Mouse (Mus musculus): ENCODE results near the gene Ahcy. TPM values are rescaled to one million over a fixed set of nuclear protein-coding genes. Genes with fewer than 3 reads are reported as not detected.

The Ahcy gene
- polyA plus RNA-seq, 1 experiment from 2014 or later = 90.5 TPM

- H3K27ac ChIP-seq (ENCODE audit: low read depth, low read length) = no peak overlapping the region
- no peak overlapping the region for H3K4me3 ChIP-seq (ENCODE audit: low read depth, low read length)
- H3K4me1 ChIP-seq (ENCODE audit: control insufficient read depth, insufficient read depth, low read length) = no peaks in the 10 kb centered on the region
- no peak overlapping the region for H3K4me2 ChIP-seq (ENCODE audit: low read depth)
- WGBS = 88% methylated on average over 3 of the region's 3 CpGs
- H3K27me3 ChIP-seq (ENCODE audit: control insufficient read depth, insufficient read depth, low read length) = no peaks in the 10 kb centered on the region
- DNase-seq (ENCODE audit: low spot score) = no peak
- no peak for ATAC-seq (ENCODE audit: insufficient read depth, low FRiP score, low TSS enrichment)
- no peaks in the 10 kb centered on the region for H3K36me3 ChIP-seq (ENCODE audit: control insufficient read depth, insufficient read depth, low read length)
- no peaks in the 10 kb centered on the region for H3K9me3 ChIP-seq (ENCODE audit: control insufficient read depth, low read length)
- no peak overlapping the region for H3K9ac ChIP-seq (ENCODE audit: low read length)
Measured at GRCm38 (mm10) chr2:155081056-155081455, 6.8 kb upstream of the Ahcy start.

- Histone ChIP-seq H3K9me3 (ENCODE audit: control insufficient read depth, low read length) (no peaks in the 10 kb centered on the region), H3K4me3 (ENCODE audit: low read depth, low read length) (no peak overlapping the region), H3K27me3 (ENCODE audit: control insufficient read depth, insufficient read depth, low read length) (no peaks in the 10 kb centered on the region), H3K36me3 (ENCODE audit: control insufficient read depth, insufficient read depth, low read length) (no peaks in the 10 kb centered on the region), H3K4me2 (ENCODE audit: low read depth) (no peak overlapping the region), H3K9ac (ENCODE audit: low read length) (no peak overlapping the region), H3K4me1 (ENCODE audit: control insufficient read depth, insufficient read depth, low read length) (peaks cover under 1% of the 10 kb centered on the region), H3K27ac (ENCODE audit: low read depth, low read length) (no peak overlapping the region)
- DNase-seq (ENCODE audit: low spot score) (no peak), ATAC-seq (ENCODE audit: insufficient read depth, low FRiP score, low TSS enrichment) (no peak)
- 72% methylated on average over 4 of the region's 4 CpGs for WGBS
Measured at GRCm38 (mm10) chr2:155080179-155080530, 5.9 kb upstream of the Ahcy start.

- Histone ChIP-seq H3K4me2 (ENCODE audit: low read depth) (no peak overlapping the region), H3K9me3 (ENCODE audit: control insufficient read depth, low read length) (no peaks in the 10 kb centered on the region), H3K4me1 (ENCODE audit: control insufficient read depth, insufficient read depth, low read length) (peaks cover 5% of the 10 kb centered on the region), H3K27me3 (ENCODE audit: control insufficient read depth, insufficient read depth, low read length) (no peaks in the 10 kb centered on the region), H3K36me3 (ENCODE audit: control insufficient read depth, insufficient read depth, low read length) (no peaks in the 10 kb centered on the region), H3K4me3 (ENCODE audit: low read depth, low read length) (no peak overlapping the region), H3K27ac (ENCODE audit: low read depth, low read length) (no peak overlapping the region), H3K9ac (ENCODE audit: low read length) (no peak overlapping the region)
- no peak for ATAC-seq (ENCODE audit: insufficient read depth, low FRiP score, low TSS enrichment)
- DNase-seq (ENCODE audit: low spot score) = no peak
- WGBS = 34% methylated on average over 7 of the region's 7 CpGs
Measured at GRCm38 (mm10) chr2:155079500-155080178, 5.3 kb upstream of the Ahcy start.

GRCm38 (mm10) chr2:155075649-155076048, 1.4 kb upstream of the Ahcy start:
- WGBS = 84% methylated on average over 6 of the region's 6 CpGs
- no peaks in the 10 kb centered on the region for H3K36me3 ChIP-seq (ENCODE audit: control insufficient read depth, insufficient read depth, low read length)
- ATAC-seq (ENCODE audit: insufficient read depth, low FRiP score, low TSS enrichment) (no peak), DNase-seq (ENCODE audit: low spot score) (no peak)
- no peak overlapping the region for H3K9ac ChIP-seq (ENCODE audit: low read length)
- peaks cover 18% of the 10 kb centered on the region for H3K4me1 ChIP-seq (ENCODE audit: control insufficient read depth, insufficient read depth, low read length)
- no peak overlapping the region for H3K4me2 ChIP-seq (ENCODE audit: low read depth)
- no peak overlapping the region for H3K4me3 ChIP-seq (ENCODE audit: low read depth, low read length)
- no peaks in the 10 kb centered on the region for H3K27me3 ChIP-seq (ENCODE audit: control insufficient read depth, insufficient read depth, low read length)
- no peak overlapping the region for H3K27ac ChIP-seq (ENCODE audit: low read depth, low read length)
- no peaks in the 10 kb centered on the region for H3K9me3 ChIP-seq (ENCODE audit: control insufficient read depth, low read length)

GRCm38 (mm10) chr2:155074766-155075330, 551 bp upstream of the Ahcy start:
- DNase-seq (ENCODE audit: low spot score) (no peak), ATAC-seq (ENCODE audit: insufficient read depth, low FRiP score, low TSS enrichment) (peak; percentile 16; the same call in 1 of the 2 replicates)
- Histone ChIP-seq H3K4me2 (ENCODE audit: low read depth) (peak overlapping the region; percentile 42), H3K4me1 (ENCODE audit: control insufficient read depth, insufficient read depth, low read length) (peaks cover 18% of the 10 kb centered on the region), H3K36me3 (ENCODE audit: control insufficient read depth, insufficient read depth, low read length) (no peaks in the 10 kb centered on the region), H3K27me3 (ENCODE audit: control insufficient read depth, insufficient read depth, low read length) (no peaks in the 10 kb centered on the region), H3K9me3 (ENCODE audit: control insufficient read depth, low read length) (no peaks in the 10 kb centered on the region), H3K9ac (ENCODE audit: low read length) (peak overlapping the region; percentile 81), H3K27ac (ENCODE audit: low read depth, low read length) (no peak overlapping the region; the same call in none of the 2 replicates), H3K4me3 (ENCODE audit: low read depth, low read length) (peak overlapping the region; percentile 63)
- 15% methylated on average over 12 of the region's 12 CpGs for WGBS

- Histone ChIP-seq H3K4me1 (ENCODE audit: control insufficient read depth, insufficient read depth, low read length) (peaks cover 18% of the 10 kb centered on the region), H3K4me3 (ENCODE audit: low read depth, low read length) (peak overlapping the region; percentile 63), H3K9ac (ENCODE audit: low read length) (peak overlapping the region; percentile 81), H3K36me3 (ENCODE audit: control insufficient read depth, insufficient read depth, low read length) (no peaks in the 10 kb centered on the region), H3K9me3 (ENCODE audit: control insufficient read depth, low read length) (no peaks in the 10 kb centered on the region), H3K27me3 (ENCODE audit: control insufficient read depth, insufficient read depth, low read length) (no peaks in the 10 kb centered on the region), H3K4me2 (ENCODE audit: low read depth) (peak overlapping the region; percentile 76), H3K27ac (ENCODE audit: low read depth, low read length) (no peak overlapping the region)
- ATAC-seq (ENCODE audit: insufficient read depth, low FRiP score, low TSS enrichment) (no peak), DNase-seq (ENCODE audit: low spot score) (no peak)
- 39% methylated on average over 3 of the region's 3 CpGs for WGBS
Measured at GRCm38 (mm10) chr2:155073347-155073746, 950 bp downstream of the Ahcy start.

GRCm38 (mm10) chr2:155072353-155073145, 1.7 kb downstream of the Ahcy start:
- Histone ChIP-seq H3K4me3 (ENCODE audit: low read depth, low read length) (no peak overlapping the region), H3K9ac (ENCODE audit: low read length) (no peak overlapping the region), H3K9me3 (ENCODE audit: control insufficient read depth, low read length) (no peaks in the 10 kb centered on the region), H3K4me1 (ENCODE audit: control insufficient read depth, insufficient read depth, low read length) (peaks cover 18% of the 10 kb centered on the region), H3K27ac (ENCODE audit: low read depth, low read length) (no peak overlapping the region), H3K27me3 (ENCODE audit: control insufficient read depth, insufficient read depth, low read length) (no peaks in the 10 kb centered on the region), H3K4me2 (ENCODE audit: low read depth) (no peak overlapping the region; the same call in 1 of the 2 replicates), H3K36me3 (ENCODE audit: control insufficient read depth, insufficient read depth, low read length) (0 out of 2 replicates have a peak, but pooled peaks cover 4% of the 10 kb centered on the region)
- DNase-seq (ENCODE audit: low spot score) (no peak), ATAC-seq (ENCODE audit: insufficient read depth, low FRiP score, low TSS enrichment) (no peak)
- WGBS = 86% methylated on average over 8 of the region's 8 CpGs

- H3K4me1 ChIP-seq (ENCODE audit: control insufficient read depth, insufficient read depth, low read length) = peaks cover 18% of the 10 kb centered on the region
- DNase-seq (ENCODE audit: low spot score) (no peak), ATAC-seq (ENCODE audit: insufficient read depth, low FRiP score, low TSS enrichment) (no peak)
- H3K9me3 ChIP-seq (ENCODE audit: control insufficient read depth, low read length) = no peaks in the 10 kb centered on the region
- no peak overlapping the region for H3K4me2 ChIP-seq (ENCODE audit: low read depth)
- no peak overlapping the region for H3K4me3 ChIP-seq (ENCODE audit: low read depth, low read length)
- WGBS = 91% methylated on average over 9 of the region's 9 CpGs
- H3K36me3 ChIP-seq (ENCODE audit: control insufficient read depth, insufficient read depth, low read length) = peaks cover 4% of the 10 kb centered on the region
- H3K27ac ChIP-seq (ENCODE audit: low read depth, low read length) = no peak overlapping the region
- no peaks in the 10 kb centered on the region for H3K27me3 ChIP-seq (ENCODE audit: control insufficient read depth, insufficient read depth, low read length)
- no peak overlapping the region for H3K9ac ChIP-seq (ENCODE audit: low read length)
Measured at GRCm38 (mm10) chr2:155071027-155071426, 3.3 kb downstream of the Ahcy start.
